Mouse (Mus musculus): ENCODE results near the gene Sstr1. TPM values are rescaled to one million over a fixed set of nuclear protein-coding genes. Genes with fewer than 3 reads are reported as not detected.

Gene Sstr1
- 2.3 and 4.2 TPM in 2 replicates for polyA plus RNA-seq (2015; fragmentation: Nextera tagmentation; extraction: Ambion mirVana)

GRCm38 (mm10) chr12:58211163-58212071 is at the start of gene Sstr1:
Gene Sstr1, plus strand, starts transcription at chr12:58211772.
- peak within 1 kb of the TSS; percentile 64 for H3K9ac ChIP-seq
- H3K36me3 ChIP-seq (ENCODE audit: poor library complexity, severe bottlenecking): no peaks in the 10 kb centered on the region
- 8% methylated on average over 21 of the region's 21 CpGs for WGBS
- peak within 1 kb of the TSS; percentile 98 for H3K4me2 ChIP-seq
- peaks cover 55% of the 10 kb centered on the region for H3K27me3 ChIP-seq
- ATAC-seq: no peak
- no peaks in the 10 kb centered on the region for H3K9me3 ChIP-seq (replicated peaks)
- H3K4me1 ChIP-seq: peaks cover 33% of the 10 kb centered on the region
- no peak within 1 kb of the TSS for H3K27ac ChIP-seq
- peak within 1 kb of the TSS; percentile 55 for H3K4me3 ChIP-seq

- Histone ChIP-seq H3K4me2 (no peak overlapping the region), H3K4me1 (no peaks in the 10 kb centered on the region), H3K4me3 (no peak overlapping the region), H3K36me3 (ENCODE audit: poor library complexity, severe bottlenecking) (no peaks in the 10 kb centered on the region), H3K27ac (no peak overlapping the region), H3K9me3 (replicated peaks) (no peaks in the 10 kb centered on the region), H3K9ac (no peak overlapping the region), H3K27me3 (no peaks in the 10 kb centered on the region)
- WGBS: 97% methylated on average over 1 of the region's 1 CpGs
- no peak for ATAC-seq
These were observed 12.8 kb upstream of the Sstr1 start for GRCm38 (mm10) chr12:58198810-58199209.

DNA sequence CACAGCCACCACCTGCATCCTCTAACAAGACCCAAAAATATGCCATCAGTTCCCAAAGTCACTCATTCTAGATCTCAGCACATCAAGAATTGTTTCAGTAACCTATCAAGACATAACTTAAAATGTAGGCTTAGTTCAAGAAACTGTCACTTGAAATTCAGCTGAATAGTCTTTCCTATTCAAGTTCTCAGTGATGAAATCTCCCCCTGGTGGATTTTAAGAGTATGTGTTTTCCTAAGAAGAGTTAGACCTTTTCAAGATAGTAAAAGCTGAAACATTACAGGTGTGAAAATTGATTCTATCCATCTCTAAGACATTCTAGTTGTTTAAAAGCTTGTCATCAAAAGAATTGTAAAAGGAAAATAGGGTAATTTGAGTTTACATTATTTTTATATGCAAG is 10.4 kb upstream of the Sstr1 start:
- Histone ChIP-seq H3K9me3 (replicated peaks) (no peaks in the 10 kb centered on the region), H3K4me2 (no peak overlapping the region), H3K4me3 (no peak overlapping the region), H3K27ac (no peak overlapping the region), H3K27me3 (no peaks in the 10 kb centered on the region), H3K4me1 (no peaks in the 10 kb centered on the region), H3K9ac (no peak overlapping the region), H3K36me3 (ENCODE audit: poor library complexity, severe bottlenecking) (no peaks in the 10 kb centered on the region)
- no peak for ATAC-seq

DNA sequence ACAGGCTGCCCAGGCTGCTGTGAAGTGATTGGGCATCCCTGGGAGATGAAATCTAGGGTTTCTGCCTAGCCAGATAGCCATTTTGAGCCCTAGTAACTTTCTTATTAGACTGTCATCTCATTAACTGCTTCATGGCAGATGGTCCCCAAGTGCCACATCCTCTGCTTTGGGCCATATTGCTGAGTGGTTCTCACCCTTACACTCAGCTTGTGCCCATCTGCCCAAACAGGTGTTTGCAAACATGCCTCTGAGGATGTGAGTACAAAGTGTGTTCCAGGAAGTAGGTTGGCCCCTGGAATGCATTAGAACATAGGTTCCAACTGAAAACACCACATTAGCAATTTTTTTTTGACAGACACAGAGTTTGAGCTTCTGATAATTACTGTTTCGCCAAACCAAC is 3.6 kb upstream of the Sstr1 start:
- Histone ChIP-seq H3K36me3 (ENCODE audit: poor library complexity, severe bottlenecking) (no peaks in the 10 kb centered on the region), H3K4me3 (no peak overlapping the region), H3K9ac (no peak overlapping the region), H3K27ac (no peak overlapping the region), H3K27me3 (peaks cover 26% of the 10 kb centered on the region), H3K9me3 (replicated peaks) (no peaks in the 10 kb centered on the region), H3K4me1 (peaks cover 16% of the 10 kb centered on the region), H3K4me2 (no peak overlapping the region)
- ATAC-seq: peak; percentile 39
- 81% methylated on average over 1 of the region's 1 CpGs for WGBS

GRCm38 (mm10) chr12:58212261-58212923 is 820 bp downstream of the Sstr1 start:
- Histone ChIP-seq H3K9me3 (replicated peaks) (no peaks in the 10 kb centered on the region), H3K4me2 (peak overlapping the region; percentile 98), H3K4me3 (peak overlapping the region; percentile 55), H3K36me3 (ENCODE audit: poor library complexity, severe bottlenecking) (no peaks in the 10 kb centered on the region), H3K4me1 (peaks cover 33% of the 10 kb centered on the region), H3K9ac (peak overlapping the region; percentile 64), H3K27me3 (peaks cover 62% of the 10 kb centered on the region), H3K27ac (no peak overlapping the region)
- ATAC-seq: peak; percentile 66
- WGBS: 0% methylated on average over 38 of the region's 39 CpGs

GRCm38 (mm10) chr12:58212924-58213450 is 1.4 kb downstream of the Sstr1 start:
- peak; percentile 13; the same call in 1 of the 2 replicates for ATAC-seq
- Histone ChIP-seq H3K27ac (no peak overlapping the region), H3K4me1 (peaks cover 33% of the 10 kb centered on the region), H3K9ac (peak overlapping the region; percentile 64), H3K36me3 (ENCODE audit: poor library complexity, severe bottlenecking) (no peaks in the 10 kb centered on the region), H3K4me2 (peak overlapping the region; percentile 98), H3K9me3 (replicated peaks) (no peaks in the 10 kb centered on the region), H3K4me3 (peak overlapping the region; percentile 55), H3K27me3 (peaks cover 67% of the 10 kb centered on the region)
- under 1% methylated on average over 29 of the region's 29 CpGs for WGBS

DNA sequence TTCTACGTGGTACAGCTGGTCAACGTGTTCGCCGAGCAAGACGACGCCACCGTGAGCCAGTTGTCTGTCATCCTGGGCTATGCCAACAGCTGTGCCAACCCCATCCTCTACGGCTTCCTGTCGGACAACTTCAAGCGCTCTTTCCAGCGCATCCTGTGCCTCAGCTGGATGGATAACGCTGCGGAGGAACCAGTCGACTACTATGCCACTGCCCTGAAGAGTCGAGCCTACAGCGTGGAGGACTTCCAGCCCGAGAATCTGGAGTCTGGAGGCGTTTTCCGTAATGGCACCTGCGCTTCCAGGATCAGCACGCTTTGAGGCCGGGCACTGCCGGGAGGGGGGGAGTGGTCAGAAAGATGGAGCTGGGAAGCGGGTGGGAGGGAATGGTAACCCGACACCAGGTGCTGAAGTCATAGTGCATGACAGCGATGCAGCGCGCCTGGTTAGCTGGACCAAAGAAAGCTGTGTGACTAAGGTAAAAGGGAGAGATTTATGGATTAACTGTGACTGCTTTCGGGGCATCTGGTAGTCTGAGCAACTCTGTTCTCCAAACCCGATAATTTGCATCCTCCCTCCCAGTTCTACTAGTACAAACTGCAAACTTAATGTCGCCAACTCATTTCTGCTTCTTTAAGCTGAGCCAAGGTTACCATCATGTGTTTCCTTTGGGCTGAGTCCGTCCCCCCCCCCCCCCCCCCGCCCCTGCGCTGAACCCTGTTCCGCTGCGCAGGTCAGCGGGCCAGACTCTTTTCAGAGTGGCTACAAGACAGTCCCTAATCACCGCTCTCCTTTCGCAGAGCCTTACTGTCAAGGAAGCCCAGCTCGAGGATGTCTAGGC is 2.1 kb downstream of the Sstr1 start:
- ATAC-seq: peak; percentile 25
- no peak overlapping the region for H3K27ac ChIP-seq
- H3K9me3 ChIP-seq (replicated peaks): no peaks in the 10 kb centered on the region
- peak overlapping the region; percentile 98 for H3K4me2 ChIP-seq
- peak overlapping the region; percentile 55 for H3K4me3 ChIP-seq
- under 1% methylated on average over 39 of the region's 40 CpGs for WGBS
- peak overlapping the region; percentile 64 for H3K9ac ChIP-seq
- peaks cover 67% of the 10 kb centered on the region for H3K27me3 ChIP-seq
- H3K4me1 ChIP-seq: peaks cover 33% of the 10 kb centered on the region
- H3K36me3 ChIP-seq (ENCODE audit: poor library complexity, severe bottlenecking): no peaks in the 10 kb centered on the region

- H3K36me3 ChIP-seq (ENCODE audit: poor library complexity, severe bottlenecking): no peaks in the 10 kb centered on the region
- H3K9ac ChIP-seq: peak overlapping the region; percentile 26; the same call in 1 of the 2 replicates
- 4% methylated on average over 13 of the region's 13 CpGs for WGBS
- peaks cover 33% of the 10 kb centered on the region for H3K4me1 ChIP-seq
- H3K4me2 ChIP-seq: peak overlapping the region; percentile 98
- H3K4me3 ChIP-seq: peak overlapping the region; percentile 55
- H3K9me3 ChIP-seq (replicated peaks): no peaks in the 10 kb centered on the region
- peak; percentile 1; the same call in 1 of the 2 replicates for ATAC-seq
- H3K27ac ChIP-seq: no peak overlapping the region
- H3K27me3 ChIP-seq: peaks cover 67% of the 10 kb centered on the region
These were observed 2.9 kb downstream of the Sstr1 start for GRCm38 (mm10) chr12:58214289-58215136.

- no peak overlapping the region for H3K4me3 ChIP-seq
- H3K4me2 ChIP-seq: no peak overlapping the region
- no peak overlapping the region for H3K27ac ChIP-seq
- H3K9me3 ChIP-seq (replicated peaks): no peaks in the 10 kb centered on the region
- no peaks in the 10 kb centered on the region for H3K36me3 ChIP-seq (ENCODE audit: poor library complexity, severe bottlenecking)
- WGBS: 58% methylated on average over 2 of the region's 2 CpGs
- ATAC-seq: no peak
- no peak overlapping the region for H3K9ac ChIP-seq
- peaks cover 33% of the 10 kb centered on the region for H3K4me1 ChIP-seq
- peaks cover 58% of the 10 kb centered on the region for H3K27me3 ChIP-seq
These were observed 4.6 kb downstream of the Sstr1 start for GRCm38 (mm10) chr12:58216218-58216617.

GRCm38 (mm10) chr12:58219078-58219477 is 7.5 kb downstream of the Sstr1 start:
- H3K4me3 ChIP-seq: no peak overlapping the region
- ATAC-seq: no peak

GRCm38 (mm10) chr12:58225644-58226043 is 14.1 kb downstream of the Sstr1 start:
- 73% methylated on average over 5 of the region's 5 CpGs for WGBS

More at GRCm38 (mm10) chr12:58219078-58219477, 7.5 kb downstream of the Sstr1 start:
- Histone ChIP-seq H3K4me1 (peaks cover 5% of the 10 kb centered on the region), H3K4me2 (no peak overlapping the region), H3K27me3 (peaks cover 30% of the 10 kb centered on the region), H3K9me3 (replicated peaks) (no peaks in the 10 kb centered on the region), H3K36me3 (ENCODE audit: poor library complexity, severe bottlenecking) (no peaks in the 10 kb centered on the region), H3K27ac (no peak overlapping the region), H3K9ac (no peak overlapping the region)
- WGBS: 87% methylated on average over 3 of the region's 3 CpGs

More at GRCm38 (mm10) chr12:58225644-58226043, 14.1 kb downstream of the Sstr1 start:
- ATAC-seq: no peak
- no peaks in the 10 kb centered on the region for H3K4me1 ChIP-seq
- no peaks in the 10 kb centered on the region for H3K9me3 ChIP-seq (replicated peaks)
- H3K4me3 ChIP-seq: no peak overlapping the region
- H3K4me2 ChIP-seq: no peak overlapping the region
- no peaks in the 10 kb centered on the region for H3K36me3 ChIP-seq (ENCODE audit: poor library complexity, severe bottlenecking)
- H3K27ac ChIP-seq: no peak overlapping the region
- no peak overlapping the region for H3K9ac ChIP-seq
- H3K27me3 ChIP-seq: no peaks in the 10 kb centered on the region
